Mouse (Mus musculus) kidney, adult 9 months (tissue): ENCODE data around the gene Lrrc19.
"Not testable (repeated sequence)": the region's sequence is repeated elsewhere in the genome, so short reads cannot be mapped to it uniquely, and the experiment has no call there.

Experiments used
- DNase-seq: peaks from one replicate; pipeline ENCODE4 v3.0.0; 2022

The Lrrc19 gene

DNA sequence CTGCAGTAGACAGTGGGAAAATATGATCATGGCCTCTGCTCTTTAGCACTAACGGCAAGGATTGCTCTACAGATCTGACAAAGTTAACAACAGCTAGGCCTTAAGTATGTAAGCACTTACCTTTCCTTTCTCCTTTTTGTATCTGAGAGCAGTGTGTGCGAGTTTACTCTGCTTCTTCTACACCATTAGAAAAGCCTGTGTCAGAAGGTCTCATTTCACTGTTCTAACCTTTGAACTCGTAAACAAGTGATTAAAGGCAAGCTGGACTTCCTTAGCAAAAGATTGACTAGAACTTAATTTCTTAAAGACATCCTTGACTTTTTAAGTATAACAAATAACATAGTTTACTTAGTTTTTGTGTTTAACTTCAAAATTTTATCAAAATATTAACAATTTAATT is at the start of gene Lrrc19:
TSS of gene Lrrc19 (minus strand) at position 225 of the 400 bp plus-strand sequence.
- DNase-seq, result peak; percentile 69

DNA sequence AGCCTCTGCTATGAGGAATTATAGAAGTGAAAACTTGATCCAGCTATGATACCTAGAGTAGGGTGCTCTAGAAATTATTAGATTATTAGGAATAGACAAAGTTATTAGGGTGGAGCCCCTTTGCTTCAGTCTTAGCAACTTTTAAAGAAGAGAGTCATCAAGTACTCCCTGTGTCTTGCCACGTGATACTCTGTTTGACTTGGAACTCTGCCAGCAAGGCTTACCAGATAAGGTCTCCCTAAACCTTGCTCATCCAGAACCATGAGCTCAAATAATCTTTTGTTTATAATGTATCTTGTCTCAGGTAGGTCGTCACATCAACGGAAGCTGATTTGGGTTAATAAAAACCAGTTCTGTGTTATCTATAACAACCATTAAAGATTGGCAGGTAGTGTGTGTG is 46.4 kb upstream of the Lrrc19 start:
- DNase-seq, result no peak

- DNase-seq, result no peak
Observed at GRCm38 (mm10) chr4:94692175-94692574, 42.2 kb upstream of the Lrrc19 start.

DNA sequence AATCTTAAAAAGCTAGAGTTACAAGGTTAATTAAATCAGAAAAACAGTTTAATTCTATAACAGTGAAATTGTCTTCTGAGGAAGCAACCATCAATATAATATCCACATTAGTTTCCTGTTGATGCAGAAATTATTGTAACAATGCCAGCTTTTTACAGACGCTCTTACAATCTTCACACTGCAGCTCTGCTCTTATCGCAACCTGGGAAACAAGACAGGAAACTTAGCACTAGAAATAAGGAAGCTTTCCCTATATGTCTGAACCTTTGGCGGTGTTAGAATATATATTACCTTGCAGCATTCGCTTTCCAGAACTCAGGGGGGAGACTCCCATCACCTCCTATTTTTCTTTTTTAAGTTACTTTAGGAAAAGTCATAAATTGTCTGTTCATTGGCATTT is 41.1 kb upstream of the Lrrc19 start:
- no peak for DNase-seq

DNA sequence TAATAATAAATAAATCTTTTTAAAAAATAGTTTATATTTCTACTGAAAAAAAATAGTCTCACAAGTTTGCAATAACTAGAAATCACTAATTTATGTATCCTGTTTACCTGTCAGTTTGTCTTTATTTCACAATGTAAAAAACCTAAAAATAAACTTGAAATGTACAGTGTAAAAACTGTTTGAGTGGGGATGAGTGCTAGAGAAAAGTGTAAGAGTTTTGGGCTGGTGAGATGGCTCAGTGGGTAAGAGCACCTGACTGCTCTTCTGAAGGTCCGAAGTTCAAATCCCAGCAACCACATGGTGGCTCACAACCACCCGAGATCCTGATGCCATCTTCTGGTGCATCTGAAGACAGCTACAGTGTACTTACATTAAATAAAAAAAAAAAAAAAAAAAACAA is 39.9 kb upstream of the Lrrc19 start:
- DNase-seq, result not testable (repeated sequence)

DNA sequence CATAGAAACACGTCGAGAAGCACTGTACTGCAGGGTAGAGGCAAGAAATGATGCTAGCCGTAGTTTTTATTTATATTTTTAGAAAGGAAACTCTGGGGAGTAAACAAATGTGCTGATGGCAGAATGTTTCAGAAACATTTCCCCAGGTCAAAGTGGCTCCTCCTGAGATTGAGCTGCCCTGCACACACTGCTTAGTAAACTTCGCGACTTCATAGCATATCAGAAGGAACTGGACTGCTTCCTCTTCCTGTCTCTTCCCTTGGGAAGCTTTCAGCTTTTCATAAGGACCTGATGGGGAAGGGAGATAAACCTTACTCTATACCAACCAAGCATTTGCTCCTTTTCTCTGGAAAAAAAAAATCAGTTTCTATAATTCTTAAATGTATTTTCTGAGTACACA is 33.4 kb upstream of the Lrrc19 start:
- peak; percentile 50 for DNase-seq

DNA sequence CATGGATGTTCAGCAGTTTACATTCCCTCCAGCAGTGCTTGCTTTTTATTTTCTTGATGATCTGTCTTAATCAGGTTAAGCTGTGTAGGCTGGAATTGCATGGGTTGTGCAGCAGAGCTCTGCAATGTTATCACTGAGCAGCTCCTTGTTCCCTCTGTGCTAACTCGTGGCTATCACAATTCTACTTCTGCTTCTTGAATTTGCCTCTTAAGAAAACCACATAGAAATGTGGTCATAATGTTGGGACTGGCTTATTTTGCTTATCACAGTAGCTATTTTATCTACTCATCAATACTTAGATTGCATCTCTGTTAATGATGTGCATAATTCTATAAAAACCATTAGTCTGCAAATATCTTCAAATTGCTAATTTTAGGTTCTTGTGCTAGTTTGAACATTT is 32.1 kb upstream of the Lrrc19 start:
- no peak for DNase-seq

GRCm38 (mm10) chr4:94681181-94681580 is 31.2 kb upstream of the Lrrc19 start:
- no peak for DNase-seq

GRCm38 (mm10) chr4:94680662-94681061 is 30.7 kb upstream of the Lrrc19 start:
- DNase-seq, result no peak

DNA sequence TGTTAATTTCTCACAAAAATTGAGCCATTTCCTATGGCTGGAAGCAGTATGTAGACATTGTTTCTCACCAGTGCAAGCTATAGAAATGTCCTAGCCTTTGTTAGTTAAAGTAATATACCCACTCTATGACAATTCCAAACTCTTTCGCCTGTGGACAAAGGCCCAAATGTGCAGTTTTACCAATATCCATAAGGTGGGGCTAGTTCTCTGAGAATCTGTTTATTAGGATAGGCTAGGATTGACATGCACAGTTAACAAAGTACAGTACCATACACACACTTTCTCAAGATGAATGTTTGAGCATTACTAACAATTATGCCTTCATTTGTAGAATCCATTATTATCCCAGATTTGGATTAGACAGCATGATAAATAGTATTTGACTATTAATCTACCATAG is 19.8 kb upstream of the Lrrc19 start:
- peak; percentile 61 for DNase-seq

DNA sequence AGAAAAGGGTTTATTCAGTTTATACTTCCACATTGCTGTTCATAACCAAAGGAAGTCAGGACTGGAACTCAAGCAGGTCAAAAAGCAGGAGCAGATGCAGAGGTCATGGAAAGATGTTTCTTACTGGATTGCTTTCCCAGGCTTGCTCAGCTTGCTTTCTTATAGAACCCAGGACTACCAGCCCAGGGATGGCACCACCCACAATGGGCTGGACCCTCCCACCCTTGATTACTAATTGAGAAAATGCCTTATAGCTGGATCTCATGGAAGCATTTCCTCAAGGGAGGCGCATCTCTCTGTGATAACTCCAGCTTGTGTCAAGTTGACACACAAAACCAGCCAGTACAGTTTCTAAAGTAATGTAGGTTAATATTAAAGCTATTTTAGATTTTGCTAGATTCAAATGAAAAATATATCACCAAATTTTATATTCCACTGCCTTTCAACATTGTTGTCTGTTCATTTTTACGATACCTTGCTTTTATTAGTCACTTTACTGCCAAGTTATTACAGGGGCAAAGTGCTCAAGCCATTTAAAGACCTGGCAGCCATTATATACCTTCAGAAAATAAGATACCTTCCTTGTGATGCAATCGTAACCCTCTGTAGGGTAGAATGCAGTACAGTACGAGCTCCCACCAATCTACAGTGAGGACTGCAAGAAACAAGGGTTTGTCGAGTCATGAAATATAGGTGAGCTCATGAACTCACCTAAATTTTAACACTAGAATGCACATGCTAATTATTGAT is 657 bp upstream of the Lrrc19 start:
- DNase-seq, result peak; percentile 20

- DNase-seq, result no peak
Observed at GRCm38 (mm10) chr4:94643141-94643540, 6.8 kb downstream of the Lrrc19 start.

- no peak for DNase-seq
Observed at GRCm38 (mm10) chr4:94620077-94620476, 29.9 kb downstream of the Lrrc19 start.

DNA sequence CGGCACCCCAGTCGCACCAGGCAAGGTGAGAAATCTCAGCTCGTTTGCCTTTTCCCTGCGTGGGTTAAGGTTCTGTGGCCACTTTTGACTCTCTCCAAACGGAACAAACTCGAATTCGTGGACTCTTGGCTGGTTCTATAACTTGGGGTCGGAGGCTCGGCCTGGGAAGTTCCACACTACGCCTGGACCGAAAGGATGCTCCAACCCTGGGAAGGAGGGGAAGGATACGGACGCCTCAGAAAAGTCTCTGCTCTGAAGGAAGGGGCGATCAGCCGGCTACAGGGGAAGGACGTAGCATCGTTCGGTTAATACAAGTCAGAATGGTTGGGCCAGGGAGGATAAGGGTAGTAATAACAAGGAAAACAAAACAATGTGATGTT is 35.3 kb downstream of the Lrrc19 start:
- peak; percentile 17 for DNase-seq

- peak; percentile 96 for DNase-seq
Observed at GRCm38 (mm10) chr4:94613972-94614626, 35.8 kb downstream of the Lrrc19 start, which contains the start of gene Ift74. Gene Ift74 (plus strand): TSS chr4:94614491.

GRCm38 (mm10) chr4:94610339-94610738 is 39.6 kb downstream of the Lrrc19 start:
- no peak for DNase-seq

DNA sequence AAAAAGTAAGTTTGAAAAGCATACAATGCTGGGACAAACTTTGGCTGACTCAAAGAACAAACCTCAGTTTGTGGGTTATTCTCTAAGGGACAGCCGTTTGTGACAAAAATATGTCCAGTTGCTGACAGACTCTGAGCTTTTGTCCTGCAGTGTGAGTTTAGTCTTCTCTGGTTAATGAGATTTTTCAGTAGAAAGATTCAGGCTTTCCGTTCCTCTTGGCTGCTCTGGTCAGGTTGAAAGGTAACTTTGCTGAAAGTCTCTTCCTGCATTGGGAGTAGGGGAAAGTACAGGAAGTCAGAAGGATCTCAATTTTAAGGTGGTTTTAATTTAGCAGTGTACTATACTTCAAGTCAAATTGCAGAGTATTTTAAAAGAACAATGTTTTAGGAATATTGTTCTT is 44.4 kb downstream of the Lrrc19 start:
- DNase-seq, result peak; percentile 80

DNA sequence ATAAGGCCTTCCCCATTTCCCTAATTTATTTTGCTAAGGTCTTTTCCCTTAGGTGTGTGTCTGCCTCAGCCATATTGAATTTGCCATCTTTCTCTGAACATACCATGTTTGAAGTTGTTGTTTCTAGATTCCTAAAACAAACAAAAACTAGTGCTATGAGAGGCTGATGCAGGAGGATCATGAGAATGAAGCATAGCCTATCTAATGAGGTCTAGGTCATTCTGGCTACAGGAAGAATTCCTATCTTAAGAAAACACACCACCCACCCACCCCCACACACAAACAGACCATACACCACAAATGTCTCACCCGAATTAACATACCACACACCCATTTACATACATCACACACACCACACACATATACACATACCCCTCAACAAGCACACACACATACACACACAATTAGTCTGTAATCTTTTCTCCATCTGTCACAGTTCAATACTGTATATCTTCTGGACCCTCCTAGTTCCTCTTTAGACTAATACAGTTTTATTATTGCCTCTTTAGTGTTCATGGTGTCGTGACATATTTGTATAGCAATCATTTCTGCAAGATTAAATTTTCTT is 45.4 kb downstream of the Lrrc19 start:
- no peak for DNase-seq

- peak; percentile 92 for DNase-seq
Observed at GRCm38 (mm10) chr4:94603031-94603629, 46.8 kb downstream of the Lrrc19 start, which contains the start of gene Plaa. Gene Plaa (minus strand): TSS chr4:94603244.

DNA sequence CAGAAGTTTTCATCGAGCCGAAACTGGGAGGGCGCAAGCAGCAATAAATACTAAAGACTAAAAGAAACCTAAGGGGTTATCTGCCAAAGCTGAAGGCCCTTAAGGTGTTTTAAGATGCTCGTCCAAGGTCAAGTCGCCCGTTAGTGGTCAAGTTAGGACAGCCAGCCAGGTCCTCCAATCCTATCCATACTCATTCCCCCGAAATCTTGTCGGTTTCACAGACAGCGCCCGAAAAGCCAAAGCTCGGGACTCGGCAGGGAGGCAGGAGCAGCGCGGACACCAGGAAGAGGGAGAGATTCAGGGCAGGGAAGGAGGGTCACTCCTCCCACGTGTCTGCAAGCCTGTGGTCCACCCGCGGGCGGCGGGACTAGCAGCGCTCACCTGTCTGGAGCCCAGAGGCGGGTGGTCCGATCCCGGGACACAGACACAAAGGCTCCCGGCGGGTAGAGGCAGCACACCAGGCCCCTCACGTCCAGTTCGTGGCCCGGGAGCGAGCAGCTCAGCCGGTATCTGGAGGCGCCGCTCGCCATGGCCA is 47.4 kb downstream of the Lrrc19 start:
- DNase-seq, result no peak

GRCm38 (mm10) chr4:94601395-94601794 is 48.5 kb downstream of the Lrrc19 start:
- peak; percentile 28 for DNase-seq

- no peak for DNase-seq
Observed at GRCm38 (mm10) chr4:94592709-94593108, 57.2 kb downstream of the Lrrc19 start.

DNA sequence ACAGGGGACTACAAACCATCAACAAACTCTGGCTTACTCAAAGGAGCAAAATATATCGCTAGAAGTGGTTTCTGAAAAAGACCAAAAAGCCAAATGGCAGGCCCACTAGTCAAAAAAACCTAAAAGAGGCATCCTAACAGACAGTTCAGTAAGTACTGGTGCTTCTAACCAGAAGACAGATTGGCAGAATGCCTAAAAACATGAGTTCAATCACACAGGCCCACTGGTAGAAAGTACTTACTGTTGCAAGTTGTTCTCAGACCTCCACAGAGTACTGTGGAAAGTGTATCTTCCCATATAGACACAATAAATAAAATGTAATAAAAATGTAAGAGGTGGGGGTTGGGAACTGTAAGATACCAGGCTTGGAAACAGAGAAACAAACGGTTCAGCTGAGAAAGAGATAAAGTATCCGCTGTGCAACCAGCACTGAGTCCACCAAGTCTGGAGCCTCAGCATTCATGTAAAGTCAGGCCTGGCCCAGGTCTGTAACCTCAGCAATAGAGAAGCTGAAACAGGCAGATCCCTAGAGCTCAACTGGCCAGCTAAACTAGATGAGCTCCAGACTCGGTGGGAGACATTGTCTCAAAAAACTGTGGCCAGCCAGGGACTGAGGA is 58.1 kb downstream of the Lrrc19 start:
- peak; percentile 17 for DNase-seq
